Mouse (Mus musculus) CD8-positive naive resting alpha-beta T cell, adult 57 days (primary cell): ENCODE data around the gene Gm21760. TPM values are rescaled to one million over a fixed set of nuclear protein-coding genes. Genes with fewer than 3 reads are reported as not detected.

Source experiments
- total RNA-seq: library from RNA; stranded (reverse); gene quantifications from one replicate; pipeline ENCODE4 v1.2.4, GENCODE M21; 2023

Gm21760 gene
- total RNA-seq, result not detected

DNA sequence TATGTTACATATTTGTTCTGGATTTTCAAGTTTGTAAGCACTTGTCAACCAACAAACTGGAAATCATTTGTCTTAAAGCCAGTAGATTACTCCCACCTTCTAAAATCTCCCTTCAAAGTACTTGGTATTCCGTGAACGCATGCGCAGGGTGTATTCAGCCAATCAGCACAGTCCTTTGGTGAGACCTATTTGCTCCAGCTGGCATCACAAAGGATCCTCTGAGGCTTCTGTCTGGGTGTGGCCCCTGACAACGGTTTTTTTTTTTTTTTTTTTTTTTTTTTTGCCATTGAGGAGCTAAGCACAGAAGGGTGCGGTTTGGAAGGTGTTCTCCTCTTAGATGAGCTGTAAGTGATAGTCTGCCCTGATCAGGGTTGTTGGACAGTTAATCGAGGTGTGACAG is at the start of gene Gm21760:
Gene Gm21760, plus strand, starts transcription at position 301 of the 400 bp plus-strand sequence.

